Mouse (Mus musculus) ES-Bruce4 (cell line): ENCODE measurements around the gene Gm17334.

Experiments
- CTCF ChIP-seq: IDR thresholded peaks from one replicate; pipeline ENCODE4 v1.8.1; 2011; ENCODE audit warnings: low read depth, low read length
- EP300 ChIP-seq: IDR thresholded peaks from 2 replicates; pipeline ENCODE4 v1.6.1; 2011; ENCODE audit warnings: low read depth, low read length; ENCODE audit not compliant: insufficient read depth
- POLR2A ChIP-seq: IDR thresholded peaks from one replicate; pipeline ENCODE4 v1.8.1; 2011; ENCODE audit warnings: low read length; ENCODE audit not compliant: insufficient read depth

- TF ChIP-seq CTCF (no peak), POLR2A (no peak), EP300 (no peak)
Measured at GRCm38 (mm10) chr11:53779808-53780207, 6.8 kb upstream of the Gm17334 start.
